Mouse (Mus musculus): ENCODE measurements around the gene Cmtm1.

- no peak for TF ChIP-seq ZNF384 (IDR thresholded peaks at IDR 0.05; ENCODE audit: low read depth, low read length)
- TF ChIP-seq ZC3H11A (IDR thresholded peaks at IDR 0.05; ENCODE audit: borderline replicate concordance, low read depth, low read length), result no peak
- TF ChIP-seq HCFC1 (IDR thresholded peaks at IDR 0.05; ENCODE audit: borderline replicate concordance, insufficient read depth, low read length), result no peak
- no peak for TF ChIP-seq CHD2 (IDR thresholded peaks at IDR 0.05; ENCODE audit: low read depth, low read length)
Observed at GRCm38 (mm10) chr8:104253016-104253415, 56.9 kb downstream of the Cmtm1 start.

All from ES-E14 (cell line).